Mouse (Mus musculus) embryonic facial prominence, embryonic 13.5 days (tissue): Measurements from ENCODE around the gene Zfp420. TPM values are rescaled to one million over a fixed set of nuclear protein-coding genes. Genes with fewer than 3 reads are reported as not detected.
A peak's percentile ranks its signal among the peaks of the same experiment; 100 is the strongest.

Source experiments
- ATAC-seq: fragments of 200-750 bp; cut with Nextera tagmentation; 2 replicates; pipeline ENCODE4 v1.8.0; 2017; ENCODE audit warnings: low read depth; ENCODE audit not compliant: insufficient number of reproducible peaks, insufficient read depth, low FRiP score, low TSS enrichment
- H3K27ac ChIP-seq: fragments of 300-500 bp; sonication (generic); 2 replicates; pipeline ENCODE4 v1.5.1; 2015; ENCODE audit warnings: moderate library complexity, mild to moderate bottlenecking, inconsistent platforms
- H3K27me3 ChIP-seq: fragments of 300-500 bp; sonication (generic); 2 replicates; pipeline ENCODE4 v1.6.1; 2015; ENCODE audit warnings: mild to moderate bottlenecking, inconsistent platforms
- H3K36me3 ChIP-seq: fragments of 300-500 bp; sonication (generic); 2 replicates; pipeline ENCODE4 v1.6.1; 2015; ENCODE audit warnings: mild to moderate bottlenecking, inconsistent platforms
- H3K4me1 ChIP-seq: fragments of 300-500 bp; sonication (generic); 2 replicates; pipeline ENCODE4 v1.6.1; 2015; ENCODE audit warnings: inconsistent platforms
- H3K4me2 ChIP-seq: fragments of 300-500 bp; sonication (generic); 2 replicates; pipeline ENCODE4 v1.6.1; 2015; ENCODE audit warnings: moderate library complexity, mild to moderate bottlenecking, inconsistent platforms
- H3K4me3 ChIP-seq: fragments of 300-500 bp; sonication (generic); 2 replicates; pipeline ENCODE4 v1.5.1; 2015; ENCODE audit warnings: mild to moderate bottlenecking, inconsistent platforms
- H3K9ac ChIP-seq: fragments of 300-500 bp; sonication (generic); 2 replicates; pipeline ENCODE4 v1.6.1; 2015; ENCODE audit warnings: mild to moderate bottlenecking, inconsistent platforms
- H3K9me3 ChIP-seq: fragments of 300-500 bp; sonication (generic); 2 replicates; pipeline ENCODE4 v1.6.1; 2016; ENCODE audit warnings: inconsistent platforms
- WGBS: fragments of 180-500 bp; shearing (Covaris S2); methylation state at CpG from one replicate; pipeline ENCODE4 v1.1.7; 2015; ENCODE audit warnings: mixed read lengths; 5-methylcytosine and 5-hydroxymethylcytosine counted together
- polyA plus RNA-seq: library from polyadenylated mRNA; unstranded; fragments of >200 nt; fragmentation: Nextera tagmentation; extraction: Ambion mirVana; gene quantifications from 2 replicates; pipeline ENCODE4 v1.2.1, GENCODE M21; 2015

The Zfp420 gene
- polyA plus RNA-seq, 1 experiment from 2014 or later = 9.3 TPM

DNA sequence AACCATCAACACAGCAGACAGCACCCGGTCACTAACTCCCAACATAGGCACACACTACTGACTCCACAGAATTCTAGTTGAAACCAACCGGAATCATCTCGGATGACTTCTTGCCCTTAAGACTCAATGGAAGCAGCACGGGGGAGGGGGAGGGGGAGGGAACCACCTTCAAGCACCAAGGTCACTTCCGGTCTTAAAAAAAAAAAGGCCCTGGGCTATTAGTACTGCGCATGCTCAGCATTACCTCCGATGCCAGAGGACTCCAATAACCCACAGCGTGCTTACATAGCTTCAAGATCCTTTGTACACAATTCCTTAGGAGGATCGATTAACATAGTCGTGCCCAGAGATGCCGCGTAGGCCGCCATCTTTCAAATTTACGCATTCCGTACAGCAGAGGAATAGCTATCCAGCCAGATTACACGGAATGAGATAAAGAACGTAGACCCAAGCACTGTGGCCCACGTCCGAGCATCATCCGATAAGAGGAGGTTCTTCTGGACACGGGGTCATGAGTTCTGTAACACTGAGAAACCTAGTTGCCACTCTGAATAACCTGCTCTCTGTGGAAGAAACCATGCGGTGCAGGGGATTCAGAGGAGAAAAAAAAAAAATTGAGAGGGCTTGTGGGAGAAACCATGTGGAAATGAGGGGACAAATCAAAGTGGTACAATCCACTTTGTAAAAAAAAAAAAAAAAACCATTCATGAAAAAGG, 46.3 kb downstream of the Zfp420 start, which contains the start of gene Zfp27:
Zfp27 (minus strand) TSS at position 607 of the 716 bp plus-strand sequence.
- Histone ChIP-seq H3K4me3 (peak within 1 kb of the TSS; percentile 52), H3K4me2 (peak within 1 kb of the TSS; percentile 60), H3K27ac (peak within 1 kb of the TSS; percentile 94), H3K36me3 (peaks cover 27% of the 10 kb centered on the region), H3K4me1 (peaks cover 20% of the 10 kb centered on the region), H3K27me3 (no peaks in the 10 kb centered on the region), H3K9ac (peak within 1 kb of the TSS; percentile 72), H3K9me3 (no peaks in the 10 kb centered on the region)
- ATAC-seq = peak; percentile 79
- whole genome bisulfite sequencing = under 1% methylated on average over 22 of the region's 22 CpGs

- ATAC-seq = no peak
- 27% methylated on average over 8 of the region's 8 CpGs for WGBS
- H3K4me1 ChIP-seq = peaks cover 20% of the 10 kb centered on the region
- H3K36me3 ChIP-seq = peaks cover 27% of the 10 kb centered on the region
- peak overlapping the region; percentile 94 for H3K27ac ChIP-seq
- peak overlapping the region; percentile 60 for H3K4me2 ChIP-seq
- peak overlapping the region; percentile 72 for H3K9ac ChIP-seq
- no peaks in the 10 kb centered on the region for H3K9me3 ChIP-seq
- no peaks in the 10 kb centered on the region for H3K27me3 ChIP-seq
- peak overlapping the region; percentile 52 for H3K4me3 ChIP-seq
Observed at GRCm38 (mm10) chr7:29906682-29907058, 46.9 kb downstream of the Zfp420 start.

DNA sequence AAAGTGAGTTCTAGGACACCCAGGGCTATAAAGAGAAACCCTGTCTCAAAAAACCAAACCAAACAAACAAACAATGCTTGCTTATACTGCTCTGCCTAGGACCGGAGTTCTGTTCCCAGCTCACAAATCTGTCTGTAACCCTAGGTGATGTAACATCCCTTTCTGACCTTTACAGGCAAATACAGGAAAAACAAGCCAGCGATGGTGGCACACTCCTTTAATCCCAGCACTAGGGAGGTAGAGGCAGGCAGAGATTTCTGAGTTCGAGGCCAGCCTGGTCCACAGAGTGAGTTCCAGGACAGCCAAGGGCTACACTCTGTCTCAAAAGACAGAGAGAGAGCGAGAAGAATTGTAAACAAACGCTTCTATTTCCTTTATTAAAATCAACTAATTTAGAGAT, 47.4 kb downstream of the Zfp420 start:
- Histone ChIP-seq H3K36me3 (peaks cover 31% of the 10 kb centered on the region), H3K27me3 (no peaks in the 10 kb centered on the region), H3K9me3 (no peaks in the 10 kb centered on the region), H3K9ac (no peak overlapping the region), H3K4me3 (no peak overlapping the region), H3K4me1 (peaks cover 20% of the 10 kb centered on the region), H3K27ac (0 out of 2 replicates have a peak overlapping the region, but pooled peaks have one; percentile 94), H3K4me2 (peak overlapping the region; percentile 60)
- WGBS = 92% methylated on average over 5 of the region's 5 CpGs
- no peak for ATAC-seq

GRCm38 (mm10) chr7:29908130-29908950, 48.6 kb downstream of the Zfp420 start, which contains the start of gene Zfp383:
Gene Zfp383 (plus strand): TSS chr7:29908223.
- peak within 1 kb of the TSS; percentile 94 for H3K27ac ChIP-seq
- ATAC-seq = peak; percentile 75
- H3K4me2 ChIP-seq = peak within 1 kb of the TSS; percentile 66
- H3K4me1 ChIP-seq = peaks cover 20% of the 10 kb centered on the region
- peaks cover 32% of the 10 kb centered on the region for H3K36me3 ChIP-seq
- H3K9ac ChIP-seq = peak within 1 kb of the TSS; percentile 87
- WGBS = under 1% methylated on average over 33 of the region's 33 CpGs
- peak within 1 kb of the TSS; percentile 73 for H3K4me3 ChIP-seq
- H3K27me3 ChIP-seq = no peaks in the 10 kb centered on the region
- no peaks in the 10 kb centered on the region for H3K9me3 ChIP-seq

DNA sequence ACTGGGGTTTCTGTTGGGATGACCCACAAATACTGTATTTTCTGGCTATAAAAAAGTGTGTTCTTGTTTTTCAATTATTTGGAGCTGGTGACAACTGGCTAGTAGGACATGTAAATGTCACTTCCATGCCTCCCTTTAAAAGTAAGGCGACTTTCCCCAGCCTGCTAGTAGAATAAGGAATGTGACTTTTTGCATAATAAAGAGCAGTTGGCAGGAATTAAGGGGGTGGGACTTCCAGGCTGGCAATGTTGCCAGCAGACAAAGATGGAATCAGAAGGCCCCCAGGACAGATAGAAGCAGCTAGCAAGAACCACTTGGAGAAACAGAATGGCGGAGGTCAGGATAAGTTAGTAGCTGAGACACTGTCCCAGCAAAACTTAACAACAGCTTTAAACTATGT, 50.5 kb downstream of the Zfp420 start:
- H3K4me2 ChIP-seq = peak overlapping the region; percentile 66
- H3K9ac ChIP-seq = no peak overlapping the region
- H3K27me3 ChIP-seq = no peaks in the 10 kb centered on the region
- no peak for ATAC-seq
- H3K36me3 ChIP-seq = peaks cover 45% of the 10 kb centered on the region
- H3K4me1 ChIP-seq = peaks cover 20% of the 10 kb centered on the region
- WGBS = 61% methylated on average over 2 of the region's 2 CpGs
- no peak overlapping the region for H3K27ac ChIP-seq
- 0 out of 2 replicates have a peak overlapping the region, but pooled peaks have one; percentile 73 for H3K4me3 ChIP-seq
- peaks cover 4% of the 10 kb centered on the region for H3K9me3 ChIP-seq

DNA sequence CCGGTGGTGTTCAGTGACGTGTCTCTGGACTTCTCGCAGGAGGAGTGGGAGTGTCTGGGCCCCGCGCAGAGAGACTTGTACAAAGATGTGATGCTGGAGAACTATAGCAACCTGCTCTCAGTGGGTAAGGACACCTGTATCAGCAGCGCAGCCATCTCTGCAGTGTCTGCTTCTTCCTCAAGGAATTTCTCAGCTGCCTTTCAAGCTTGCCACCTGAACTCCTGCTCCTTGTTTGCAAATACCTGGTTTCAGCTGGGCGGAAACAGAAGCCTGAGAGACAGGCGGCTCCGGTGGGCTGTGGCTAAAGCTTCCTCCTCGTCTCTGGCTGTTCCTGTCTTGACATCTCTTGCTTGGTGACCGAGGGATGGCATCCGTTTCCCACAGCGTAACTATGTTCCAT, 52.4 kb downstream of the Zfp420 start:
- Histone ChIP-seq H3K4me1 (peaks cover 15% of the 10 kb centered on the region), H3K9me3 (peaks cover 7% of the 10 kb centered on the region), H3K4me2 (no peak overlapping the region), H3K27ac (no peak overlapping the region), H3K27me3 (no peaks in the 10 kb centered on the region), H3K4me3 (no peak overlapping the region), H3K9ac (no peak overlapping the region), H3K36me3 (peaks cover 60% of the 10 kb centered on the region)
- no peak for ATAC-seq
- 92% methylated on average over 13 of the region's 13 CpGs for WGBS

DNA sequence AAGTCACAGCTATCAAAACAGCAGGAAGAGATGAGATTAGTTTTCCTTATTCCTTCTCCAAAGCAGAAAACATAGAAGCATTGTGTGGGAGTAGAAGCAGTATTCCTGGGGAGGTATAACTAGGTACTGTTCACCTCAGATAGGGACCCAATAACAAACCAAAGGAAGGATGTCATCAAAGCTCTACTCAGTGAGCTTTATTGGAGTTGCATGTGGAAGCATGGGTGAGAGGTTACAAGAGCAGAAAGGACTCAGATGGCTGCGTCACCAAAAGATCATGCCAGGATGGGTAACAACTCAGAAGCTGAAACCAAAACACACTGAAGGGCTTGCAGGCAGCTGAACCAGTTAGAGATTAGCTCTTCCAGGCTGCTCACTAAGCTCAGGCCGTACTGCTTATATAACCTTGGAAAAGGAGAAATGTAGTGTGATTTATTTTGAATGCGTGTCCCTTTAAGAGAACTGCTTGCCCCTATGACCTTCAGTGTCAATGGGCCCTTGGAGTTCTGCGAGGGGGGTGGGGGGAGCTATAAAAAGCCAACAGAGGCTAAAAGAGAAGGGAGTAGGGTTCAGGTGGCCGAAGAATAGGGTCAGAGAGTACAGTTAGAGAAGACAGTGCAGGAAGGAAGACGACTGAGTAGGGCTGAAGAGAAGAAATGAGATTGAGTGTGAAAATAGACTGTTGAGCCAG, 57.7 kb downstream of the Zfp420 start:
- peaks cover 7% of the 10 kb centered on the region for H3K9me3 ChIP-seq
- no peaks in the 10 kb centered on the region for H3K27me3 ChIP-seq
- no peak overlapping the region for H3K4me3 ChIP-seq
- ATAC-seq = no peak
- 50% methylated on average over 6 of the region's 6 CpGs for WGBS
- H3K9ac ChIP-seq = no peak overlapping the region
- H3K36me3 ChIP-seq = peaks cover 47% of the 10 kb centered on the region
- H3K4me2 ChIP-seq = no peak overlapping the region
- H3K4me1 ChIP-seq = no peaks in the 10 kb centered on the region
- H3K27ac ChIP-seq = no peak overlapping the region

GRCm38 (mm10) chr7:29918062-29918453, 58.3 kb downstream of the Zfp420 start:
- H3K4me3 ChIP-seq = no peak overlapping the region
- WGBS = 90% methylated on average over 4 of the region's 4 CpGs
- H3K9ac ChIP-seq = no peak overlapping the region
- peaks cover 7% of the 10 kb centered on the region for H3K9me3 ChIP-seq
- H3K4me2 ChIP-seq = no peak overlapping the region
- no peak for ATAC-seq
- peaks cover 42% of the 10 kb centered on the region for H3K36me3 ChIP-seq
- H3K27ac ChIP-seq = no peak overlapping the region
- H3K4me1 ChIP-seq = no peaks in the 10 kb centered on the region
- H3K27me3 ChIP-seq = no peaks in the 10 kb centered on the region

DNA sequence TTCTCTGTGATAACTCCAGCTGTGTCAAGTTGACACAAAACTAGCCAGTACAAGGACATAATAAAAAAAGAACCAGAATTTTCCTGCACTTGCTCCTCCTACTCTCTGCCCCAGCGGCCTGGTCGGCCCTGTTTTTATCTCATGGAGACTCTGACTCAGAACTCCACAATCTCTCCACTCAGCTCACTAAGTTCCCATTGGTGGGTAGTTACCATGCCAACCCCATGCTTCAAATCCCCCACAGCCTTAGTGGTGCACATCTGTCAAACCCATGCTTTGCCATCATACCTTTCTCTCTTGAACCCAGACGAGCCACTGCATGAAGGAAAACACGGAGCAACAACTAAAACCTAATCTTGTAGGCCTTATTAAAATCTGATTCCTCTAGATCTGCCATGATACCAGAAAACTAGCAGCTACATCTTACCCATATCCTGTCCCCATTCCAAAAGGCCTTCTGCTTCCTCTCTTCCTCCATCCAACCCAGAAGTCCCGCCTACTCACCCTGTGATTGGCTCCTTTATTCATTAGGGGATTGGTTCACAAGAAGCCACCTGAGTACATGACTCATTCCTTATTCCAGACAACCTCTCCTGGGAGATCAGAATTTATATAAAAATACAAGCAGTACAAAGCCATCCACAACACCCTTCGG, 61.8 kb downstream of the Zfp420 start:
- Histone ChIP-seq H3K4me1 (no peaks in the 10 kb centered on the region), H3K4me3 (no peak overlapping the region), H3K36me3 (peaks cover 10% of the 10 kb centered on the region), H3K9me3 (0 out of 2 replicates have a peak, but pooled peaks cover 3% of the 10 kb centered on the region), H3K27me3 (no peaks in the 10 kb centered on the region), H3K4me2 (no peak overlapping the region), H3K9ac (no peak overlapping the region), H3K27ac (no peak overlapping the region)
- 84% methylated on average over 6 of the region's 6 CpGs for WGBS
- no peak for ATAC-seq

GRCm38 (mm10) chr7:29922780-29923179, 63.0 kb downstream of the Zfp420 start:
- H3K9me3 ChIP-seq = 0 out of 2 replicates have a peak, but pooled peaks cover 3% of the 10 kb centered on the region
- no peak overlapping the region for H3K4me2 ChIP-seq
- H3K4me3 ChIP-seq = no peak overlapping the region
- no peaks in the 10 kb centered on the region for H3K36me3 ChIP-seq
- no peak overlapping the region for H3K27ac ChIP-seq
- no peaks in the 10 kb centered on the region for H3K27me3 ChIP-seq
- WGBS = 23% methylated on average over 2 of the region's 2 CpGs
- no peak overlapping the region for H3K9ac ChIP-seq
- no peaks in the 10 kb centered on the region for H3K4me1 ChIP-seq
- ATAC-seq = no peak
